Mouse (Mus musculus) small intestine, adult 2 months (tissue): ENCODE measurements around the gene Lmx1b. TPM values are rescaled to one million over a fixed set of nuclear protein-coding genes. Genes with fewer than 3 reads are reported as not detected.
A peak's percentile ranks its signal among the peaks of the same experiment; 100 is the strongest.

Experiments
- H3K27ac ChIP-seq: fragments of 200-500 bp; 2 replicates; pipeline ENCODE4 v1.5.1; 2012; ENCODE audit warnings: low read depth, low read length, control low read depth, inconsistent platforms; ENCODE audit not compliant: insufficient read depth
- H3K27me3 ChIP-seq: fragments of 200-500 bp; 2 replicates; pipeline ENCODE4 v1.6.1; 2012; ENCODE audit warnings: mild to moderate bottlenecking, moderate library complexity, low read length, inconsistent platforms; ENCODE audit not compliant: control insufficient read depth, insufficient read depth
- H3K36me3 ChIP-seq: fragments of 200-500 bp; 2 replicates; pipeline ENCODE4 v1.6.1; 2012; ENCODE audit warnings: mild to moderate bottlenecking, low read length, control low read depth, inconsistent platforms; ENCODE audit not compliant: control insufficient read depth, insufficient read depth
- H3K4me1 ChIP-seq: fragments of 200-500 bp; 2 replicates; pipeline ENCODE4 v1.6.1; 2012; ENCODE audit warnings: low read length, inconsistent platforms, mixed read lengths; ENCODE audit not compliant: control insufficient read depth, insufficient read depth, insufficient read length
- H3K4me3 ChIP-seq: fragments of 200-500 bp; 2 replicates; pipeline ENCODE4 v1.5.1; 2012; ENCODE audit warnings: low read depth, mild to moderate bottlenecking, control low read depth, inconsistent platforms, low read length, moderate library complexity
- CTCF ChIP-seq: fragments of 200-500 bp; IDR thresholded peaks from 2 replicates; pipeline ENCODE4 v1.5.1; 2012; ENCODE audit warnings: low read depth, mild to moderate bottlenecking, control low read depth, inconsistent platforms, low read length, moderate library complexity, mixed read lengths; ENCODE audit not compliant: insufficient replicate concordance, insufficient read length; ENCODE audit errors: extremely low read depth
- POLR2A ChIP-seq: fragments of 200-500 bp; IDR thresholded peaks from 2 replicates; pipeline ENCODE4 v1.6.1; 2012; ENCODE audit warnings: low read depth, mild to moderate bottlenecking, control low read depth, inconsistent platforms, low read length, moderate library complexity
- WGBS: fragments of 180-500 bp; shearing (Covaris S2); methylation state at CpG from one replicate; pipeline ENCODE4 v1.1.7; 2018; 5-methylcytosine and 5-hydroxymethylcytosine counted together
- polyA plus RNA-seq: library from polyadenylated mRNA; depleted of rRNA; stranded (reverse); fragments of >200 nt; gene quantifications from 2 replicates; pipeline ENCODE4 v1.2.3, GENCODE M21; 2012

Lmx1b gene
- polyA plus RNA-seq, 1 experiment: 0.10 TPM

DNA sequence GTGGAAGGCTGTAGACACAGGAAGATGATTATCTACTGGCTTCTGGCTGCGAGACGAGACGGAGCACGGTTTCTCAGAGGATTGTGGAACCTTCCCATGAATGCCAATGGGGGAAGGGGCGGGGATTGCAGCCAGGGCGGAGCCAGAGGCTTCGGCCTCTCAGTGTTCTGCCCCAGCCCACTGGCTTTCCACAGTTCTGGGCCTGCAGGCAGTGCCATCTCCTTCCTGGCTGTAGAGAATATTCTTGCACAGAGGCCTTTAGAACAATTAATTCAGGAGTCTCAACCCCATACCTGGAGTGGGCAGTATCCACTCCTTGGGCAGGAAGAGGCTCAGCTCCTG lies 18.9 kb upstream of the Lmx1b start:
- TF ChIP-seq POLR2A (no peak), CTCF (no peak)
- Histone ChIP-seq H3K27ac (no peak overlapping the region), H3K4me1 (peaks cover 2% of the 10 kb centered on the region; the same call in 1 of the 2 replicates), H3K27me3 (no peaks in the 10 kb centered on the region), H3K36me3 (no peaks in the 10 kb centered on the region), H3K4me3 (no peak overlapping the region)
- 11% methylated on average over 7 of the region's 7 CpGs for WGBS

DNA sequence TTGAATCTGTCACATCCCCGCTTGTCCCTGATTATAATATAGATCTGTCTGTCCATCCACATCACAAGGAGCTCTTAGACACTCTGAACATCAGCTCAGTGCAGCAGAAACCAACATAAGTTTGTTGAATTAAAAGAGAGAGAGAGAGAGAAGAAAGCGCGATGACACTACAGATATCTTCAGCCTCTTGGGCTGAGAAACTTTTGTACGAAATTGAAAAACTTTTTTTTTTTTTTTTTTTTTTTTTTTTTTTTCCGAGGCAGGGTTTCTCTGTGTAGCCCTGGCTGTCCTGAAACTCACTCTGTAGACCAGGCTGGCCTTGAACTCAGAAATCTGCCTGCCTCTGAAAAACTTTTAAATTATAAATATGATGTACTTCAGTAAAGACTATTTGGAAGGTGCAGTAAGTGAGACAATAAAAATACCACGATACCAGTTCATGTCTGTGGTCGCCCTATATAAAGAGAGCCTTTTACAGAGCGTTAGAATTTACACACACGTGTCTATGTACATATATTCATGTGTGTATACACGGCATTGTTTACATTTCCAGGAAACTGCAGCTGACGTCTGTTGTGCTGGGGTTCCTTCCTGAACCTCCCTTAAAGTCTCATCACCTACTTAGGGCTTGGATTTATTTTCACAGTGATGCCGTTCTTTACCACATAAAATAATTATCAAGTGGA lies 18.4 kb upstream of the Lmx1b start:
- no peak for TF ChIP-seq CTCF
- no peak for TF ChIP-seq POLR2A
- H3K4me3 ChIP-seq: no peak overlapping the region
- H3K27me3 ChIP-seq: no peaks in the 10 kb centered on the region
- no peak overlapping the region for H3K27ac ChIP-seq
- no peaks in the 10 kb centered on the region for H3K36me3 ChIP-seq
- peaks cover 2% of the 10 kb centered on the region; the same call in 1 of the 2 replicates for H3K4me1 ChIP-seq
- WGBS: 35% methylated on average over 12 of the region's 12 CpGs

DNA sequence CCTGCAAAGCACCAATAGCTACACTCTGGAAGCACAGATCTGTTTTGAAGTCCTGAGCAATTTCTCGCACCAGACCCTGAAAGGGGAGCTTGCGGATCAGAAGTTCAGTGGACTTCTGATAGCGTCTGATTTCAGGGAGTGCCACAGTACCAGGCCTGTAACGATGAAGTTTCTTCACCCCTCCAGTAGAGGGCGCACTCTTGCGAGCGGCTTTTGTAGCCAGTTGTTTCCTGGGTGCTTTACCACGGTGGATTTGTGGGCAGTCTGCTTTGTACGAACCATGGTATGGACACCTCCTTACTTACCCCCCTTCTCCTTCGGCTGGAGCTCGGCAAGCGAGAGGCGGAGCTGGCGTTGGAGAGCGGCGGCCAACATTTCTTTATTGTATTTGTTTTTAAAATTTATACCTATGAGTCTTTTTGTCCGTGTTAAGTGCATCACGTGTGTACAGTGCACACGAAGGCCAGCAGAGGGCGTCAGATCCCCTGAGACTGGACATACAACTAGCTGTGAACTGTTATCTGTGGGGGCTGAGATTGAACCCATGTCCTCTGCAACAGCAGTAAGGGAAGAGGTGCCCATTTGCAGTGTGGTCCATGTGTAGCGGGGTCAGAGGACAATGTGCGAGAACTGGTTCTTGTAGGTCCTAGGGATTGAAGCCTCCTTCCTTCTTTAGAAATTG lies 12.3 kb upstream of the Lmx1b start:
- no peak for TF ChIP-seq POLR2A
- TF ChIP-seq CTCF: 0 out of 2 replicates have a peak, but pooled peaks have one; percentile 20
- Histone ChIP-seq H3K4me1 (no peaks in the 10 kb centered on the region), H3K27me3 (peaks cover 3% of the 10 kb centered on the region; the same call in 1 of the 2 replicates), H3K4me3 (no peak overlapping the region), H3K27ac (no peak overlapping the region), H3K36me3 (no peaks in the 10 kb centered on the region)
- 77% methylated on average over 22 of the region's 22 CpGs for WGBS

DNA sequence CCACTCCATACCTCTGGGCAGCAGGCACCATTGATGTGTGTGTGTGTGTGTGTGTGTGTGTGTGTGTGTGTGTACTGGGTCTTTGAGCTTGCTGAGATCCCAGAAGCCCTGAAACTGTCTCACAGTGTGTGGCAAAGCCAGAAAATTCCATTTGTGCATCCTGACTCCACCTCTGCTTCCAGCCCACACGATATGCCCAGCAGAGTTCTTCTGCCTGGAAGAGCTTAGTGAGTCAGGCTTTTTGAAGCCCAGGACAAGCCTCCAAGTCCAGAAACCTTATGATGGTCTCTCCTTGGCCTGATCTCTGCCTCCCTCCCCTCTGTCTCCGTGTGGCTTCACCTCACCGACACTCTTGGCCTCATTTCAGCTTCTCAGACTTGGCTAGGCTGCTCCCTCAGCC lies 9.1 kb upstream of the Lmx1b start:
- Histone ChIP-seq H3K27ac (no peak overlapping the region), H3K36me3 (no peaks in the 10 kb centered on the region), H3K4me3 (no peak overlapping the region), H3K4me1 (no peaks in the 10 kb centered on the region), H3K27me3 (peaks cover 29% of the 10 kb centered on the region)
- WGBS: 36% methylated on average over 3 of the region's 3 CpGs
- no peak for TF ChIP-seq CTCF
- TF ChIP-seq POLR2A: no peak

DNA sequence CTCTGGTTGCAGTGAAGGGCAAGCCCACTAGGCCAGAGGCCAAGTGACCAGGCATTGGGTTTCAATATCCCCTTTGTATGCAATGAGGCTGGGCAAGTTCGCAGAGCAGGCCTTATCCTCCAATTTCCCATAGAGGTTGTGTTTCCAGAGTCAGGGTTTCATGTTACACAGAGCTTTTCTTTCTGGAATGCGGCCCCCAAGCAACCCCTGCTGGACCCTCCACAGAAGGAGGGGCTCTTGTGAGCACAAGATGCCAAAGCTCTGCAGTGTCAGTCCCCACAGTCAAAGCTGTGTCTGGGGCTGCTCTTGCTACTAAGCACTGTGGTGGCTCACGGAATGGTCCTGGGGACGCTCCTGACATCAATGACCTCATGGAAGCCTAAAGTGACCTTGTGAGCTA lies 8.6 kb upstream of the Lmx1b start:
- H3K36me3 ChIP-seq: no peaks in the 10 kb centered on the region
- no peaks in the 10 kb centered on the region for H3K4me1 ChIP-seq
- TF ChIP-seq POLR2A (no peak), CTCF (no peak)
- peaks cover 34% of the 10 kb centered on the region for H3K27me3 ChIP-seq
- no peak overlapping the region for H3K4me3 ChIP-seq
- 46% methylated on average over 4 of the region's 4 CpGs for WGBS
- no peak overlapping the region for H3K27ac ChIP-seq

DNA sequence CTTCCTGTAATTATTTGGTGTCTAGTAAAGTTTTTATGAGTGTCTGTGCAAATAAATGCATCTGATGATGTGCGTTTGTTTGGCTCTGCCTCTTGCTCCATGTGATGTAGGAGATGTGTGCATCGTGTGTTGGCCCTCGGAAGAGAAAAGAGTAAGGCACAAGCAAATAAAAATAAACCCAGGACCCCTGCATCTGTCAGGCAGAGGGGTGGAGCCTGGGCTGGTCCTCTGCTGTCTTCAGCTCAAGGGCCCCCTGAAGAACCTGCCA lies 5.9 kb upstream of the Lmx1b start:
- Histone ChIP-seq H3K4me3 (no peak overlapping the region), H3K4me1 (no peaks in the 10 kb centered on the region; the same call in 1 of the 2 replicates), H3K36me3 (no peaks in the 10 kb centered on the region), H3K27ac (no peak overlapping the region), H3K27me3 (peaks cover 61% of the 10 kb centered on the region)
- no peak for TF ChIP-seq CTCF
- no peak for TF ChIP-seq POLR2A
- WGBS: 2% methylated on average over 3 of the region's 3 CpGs

DNA sequence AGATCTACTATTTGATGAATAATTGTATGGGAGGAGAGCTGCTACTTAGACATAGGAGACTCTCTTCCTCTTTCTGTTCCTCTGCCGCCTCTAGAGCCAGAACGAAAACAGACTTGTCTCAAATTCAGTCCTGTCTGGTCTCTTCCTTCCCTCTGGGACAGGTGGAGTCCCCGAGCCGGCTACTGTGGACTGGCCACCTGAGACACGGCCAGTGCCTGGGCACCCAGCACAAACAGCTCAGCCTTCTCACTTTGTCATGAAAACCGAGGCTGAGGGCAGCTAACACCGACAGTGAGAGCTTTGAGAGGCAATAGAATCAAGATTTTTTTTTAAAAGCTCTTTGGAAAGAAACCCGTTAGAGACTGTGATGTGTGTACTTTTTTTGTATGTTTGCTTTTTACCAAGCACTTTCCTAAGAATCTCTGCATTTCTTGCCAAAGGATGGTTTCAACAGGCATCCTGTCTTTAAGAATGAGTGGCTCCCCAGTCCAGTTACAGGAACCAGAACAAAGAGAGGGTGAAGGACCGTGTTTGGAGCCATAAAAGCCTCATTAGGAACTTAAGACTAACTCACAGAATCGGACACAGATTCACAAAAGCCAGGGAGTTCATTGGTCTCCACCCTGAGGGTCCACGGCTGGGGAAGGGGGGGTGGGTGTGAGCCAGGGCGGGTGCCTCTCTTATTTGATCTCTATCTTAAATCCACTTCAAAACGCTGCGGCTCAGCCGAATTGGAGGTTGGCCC lies 5.4 kb upstream of the Lmx1b start:
- no peak for TF ChIP-seq POLR2A
- no peak for TF ChIP-seq CTCF
- 5% methylated on average over 15 of the region's 15 CpGs for WGBS
- Histone ChIP-seq H3K27ac (no peak overlapping the region), H3K27me3 (peaks cover 66% of the 10 kb centered on the region), H3K4me3 (no peak overlapping the region), H3K4me1 (no peaks in the 10 kb centered on the region; the same call in none of the 2 replicates), H3K36me3 (no peaks in the 10 kb centered on the region)
